Mouse (Mus musculus) layer of hippocampus, postnatal 25 days (tissue): Measurements from ENCODE around the gene Dbndd2. TPM values are rescaled to one million over a fixed set of nuclear protein-coding genes. Genes with fewer than 3 reads are reported as not detected.

Experiments
- DNase-seq, 2 experiments: peaks; one replicate each; pipeline ENCODE4 v3.0.0; 2022; ENCODE audit warnings: mixed read lengths in 2 of 2, low spot score in 1 of 2; ENCODE audit errors: extremely low spot score in 1 of 2
- total RNA-seq, 2 experiments: library from RNA; stranded (reverse); gene quantifications; 2 replicates each; pipeline ENCODE4 v1.2.3; 2021

The Dbndd2 gene
- total RNA-seq, 2 experiments from 2014 or later: 116 to 118 TPM

GRCm38 (mm10) chr2:164496847-164497690 lies 11.2 kb downstream of the Dbndd2 start, which contains the start of gene Pigt:
Gene Pigt (plus strand): TSS chr2:164497520.
- DNase-seq: peak; percentile 74 to 78

- no peak for DNase-seq
Observed at GRCm38 (mm10) chr2:164497691-164498268, 11.9 kb downstream of the Dbndd2 start.

- no peak for DNase-seq
Observed at GRCm38 (mm10) chr2:164499317-164499716, 13.4 kb downstream of the Dbndd2 start.

GRCm38 (mm10) chr2:164500511-164500910 lies 14.6 kb downstream of the Dbndd2 start:
- DNase-seq: no peak

GRCm38 (mm10) chr2:164504919-164505318 lies 19.0 kb downstream of the Dbndd2 start:
- no peak for DNase-seq

GRCm38 (mm10) chr2:164505619-164506347 lies 19.9 kb downstream of the Dbndd2 start:
- DNase-seq: no peak

GRCm38 (mm10) chr2:164507811-164508210 lies 21.9 kb downstream of the Dbndd2 start:
- DNase-seq: no peak

- no peak for DNase-seq
Observed at GRCm38 (mm10) chr2:164510621-164511190, 24.8 kb downstream of the Dbndd2 start.

GRCm38 (mm10) chr2:164512121-164512909 lies 26.4 kb downstream of the Dbndd2 start:
- no peak for DNase-seq

- DNase-seq: no peak
Observed at GRCm38 (mm10) chr2:164513389-164513788, 27.5 kb downstream of the Dbndd2 start.

GRCm38 (mm10) chr2:164514916-164515315 lies 29.0 kb downstream of the Dbndd2 start:
- no peak for DNase-seq

- no peak for DNase-seq
Observed at GRCm38 (mm10) chr2:164515897-164516296, 30.0 kb downstream of the Dbndd2 start.

GRCm38 (mm10) chr2:164516592-164516991 lies 30.7 kb downstream of the Dbndd2 start:
- DNase-seq: no peak

- DNase-seq: peak in 1 of 2 experiments; percentile 40
Observed at GRCm38 (mm10) chr2:164517485-164518221, 31.7 kb downstream of the Dbndd2 start.

GRCm38 (mm10) chr2:164518266-164519170 lies 32.6 kb downstream of the Dbndd2 start:
- no peak for DNase-seq

- DNase-seq: no peak
Observed at GRCm38 (mm10) chr2:164519171-164519526, 33.2 kb downstream of the Dbndd2 start.

- DNase-seq: no peak
Observed at GRCm38 (mm10) chr2:164520782-164521181, 34.9 kb downstream of the Dbndd2 start.

- DNase-seq: no peak
Observed at GRCm38 (mm10) chr2:164521841-164522240, 35.9 kb downstream of the Dbndd2 start.
